Mouse (Mus musculus): Measurements from ENCODE around the gene Gm906. TPM values are rescaled to one million over a fixed set of nuclear protein-coding genes. Genes with fewer than 3 reads are reported as not detected.

The Gm906 gene
- polyA plus RNA-seq, 1 experiment from 2014 or later = not detected

Small RNAs within 50 kb of the gene (microRNA-seq; reads per million reads assigned to microRNA genes)
- gene Gm24017 (ENCODE audit: borderline number of aligned reads) = not detected

Other genes with a start within 250 kb of the Gm906 start
- 29.7 and 33.3 TPM in 2 replicates for gene Fbxw17, start 167.6 kb upstream of the Gm906 start, polyA plus RNA-seq (2014; fragmentation: Nextera tagmentation; extraction: Ambion mirVana)
- not detected in 2 replicates for gene Gm47429, start 193.6 kb upstream of the Gm906 start, polyA plus RNA-seq (2014; fragmentation: Nextera tagmentation; extraction: Ambion mirVana)
- gene Nutm2, start 217.0 kb upstream of the Gm906 start, polyA plus RNA-seq (2014; fragmentation: Nextera tagmentation; extraction: Ambion mirVana) = not detected in 2 replicates